Mouse (Mus musculus): ENCODE results near the gene Scrn2. TPM values are rescaled to one million over a fixed set of nuclear protein-coding genes. Genes with fewer than 3 reads are reported as not detected.
A peak's percentile ranks its signal among the peaks of the same experiment; 100 is the strongest.

Gene Scrn2
- total and polyA plus RNA-seq, 3 experiments, result 14.8 to 26.7 TPM; not detected in 1

- H3K79me2 ChIP-seq (ENCODE audit: control insufficient read depth, insufficient read depth, low read length, poor library complexity), result no peaks in the 10 kb centered on the region
- H3K36me3 ChIP-seq (ENCODE audit: control insufficient read depth in 1 of 2, insufficient read depth in 2 of 2, low read length in 2 of 2), result peaks cover 0 to 25% of the 10 kb centered on the region in 2 experiments; a peak in 2 of 4 replicates
- H3K4me1 ChIP-seq (ENCODE audit: control insufficient read depth in 1 of 2, insufficient read depth in 2 of 2, low read length in 2 of 2), result peaks cover 15 to 28% of the 10 kb centered on the region in 2 experiments
- H3K27me3 ChIP-seq (ENCODE audit: control insufficient read depth in 1 of 2, insufficient read depth in 2 of 2, low read length in 2 of 2), result peaks cover 4 to 12% of the 10 kb centered on the region in 2 experiments
- DNase-seq (ENCODE audit: low read depth, low spot score), result peak; percentile 65
- no peak overlapping the region for H3K4me3 ChIP-seq (ENCODE audit: control insufficient read depth in 1 of 2, insufficient read depth in 1 of 2, low read depth in 2 of 2, low read length in 2 of 2)
- H3K27ac ChIP-seq (ENCODE audit: control insufficient read depth, low read depth, low read length), result no peak overlapping the region
- TF ChIP-seq CHD1 (IDR thresholded peaks at IDR 0.05; ENCODE audit: low read depth, low read length), result no peak
- no peak for TF ChIP-seq RCOR1 (IDR thresholded peaks at IDR 0.05; ENCODE audit: low read depth, low read length)
- no peak for TF ChIP-seq CTCF (IDR thresholded peaks at IDR 0.05 in 2 of 3, conservative IDR thresholded peaks at IDR 0.05 in 1 of 3; ENCODE audit: control insufficient read depth in 1 of 3, insufficient read depth in 1 of 3, low read depth in 2 of 3, low read length in 3 of 3, poor library complexity in 1 of 3, severe bottlenecking in 1 of 3)
- TF ChIP-seq MYC (IDR thresholded peaks at IDR 0.05; ENCODE audit: low read depth, low read length), result 0 out of 2 replicates have a peak, but pooled peaks have one; percentile 9
- TF ChIP-seq MXI1 (IDR thresholded peaks at IDR 0.05; ENCODE audit: low read depth, low read length), result peak; percentile 20; the same call in 1 of the 2 replicates
- no peak for TF ChIP-seq SMC3 (IDR thresholded peaks at IDR 0.05; ENCODE audit: low read depth, low read length)
- no peak for TF ChIP-seq ZMIZ1 (IDR thresholded peaks at IDR 0.05; ENCODE audit: low read depth, low read length)
- no peak for TF ChIP-seq E2F4 (IDR thresholded peaks at IDR 0.05; ENCODE audit: borderline replicate concordance, low read depth, low read length)
- TF ChIP-seq JUND (IDR thresholded peaks at IDR 0.05; ENCODE audit: low read depth, low read length), result no peak
- no peak for TF ChIP-seq TBP (IDR thresholded peaks at IDR 0.05; ENCODE audit: low read depth, low read length)
- no peak for TF ChIP-seq HCFC1 (IDR thresholded peaks at IDR 0.05; ENCODE audit: low read depth, low read length)
- no peak for TF ChIP-seq CHD2 (IDR thresholded peaks at IDR 0.05; ENCODE audit: low read length)
- TF ChIP-seq POLR2AphosphoS5 (IDR thresholded peaks at IDR 0.05; ENCODE audit: borderline replicate concordance, low read depth, low read length), result no peak
- no peak for TF ChIP-seq MAX (IDR thresholded peaks at IDR 0.05; ENCODE audit: low read length)
- no peak for TF ChIP-seq ZKSCAN1 (IDR thresholded peaks at IDR 0.05; ENCODE audit: low read depth, low read length)
- TF ChIP-seq POLR2AphosphoS2 (IDR thresholded peaks at IDR 0.05; ENCODE audit: low read length), result no peak
- TF ChIP-seq ZNF384 (IDR thresholded peaks at IDR 0.05; ENCODE audit: low read depth, low read length), result peak; percentile 93
- TF ChIP-seq KAT2A (conservative IDR thresholded peaks at IDR 0.05; ENCODE audit: low read depth, low read length), result no peak
- TF ChIP-seq UBTF (IDR thresholded peaks at IDR 0.05; ENCODE audit: borderline replicate concordance, insufficient read depth, low read depth, low read length), result no peak
- H3K9ac ChIP-seq (ENCODE audit: control insufficient read depth, low read depth, low read length, poor library complexity, severe bottlenecking), result no peak overlapping the region; the same call in 1 of the 2 replicates
- no peaks in the 10 kb centered on the region for H3K9me3 ChIP-seq (replicated peaks; ENCODE audit: insufficient read depth, low read length)
These were observed 20.4 kb upstream of the Scrn2 start for GRCm38 (mm10) chr11:97009198-97009790.

GRCm38 (mm10) chr11:97013121-97013670, 16.5 kb upstream of the Scrn2 start, which contains the start of gene Sp6:
TSS of gene Sp6 (plus strand) at chr11:97013394.
- Histone ChIP-seq H3K36me3 (ENCODE audit: control insufficient read depth in 1 of 2, insufficient read depth in 2 of 2, low read length in 2 of 2) (peaks cover 0 to 13% of the 10 kb centered on the region in 2 experiments; a peak in 2 of 4 replicates), H3K27ac (ENCODE audit: control insufficient read depth, low read depth, low read length) (no peak within 1 kb of the TSS), H3K27me3 (ENCODE audit: control insufficient read depth in 1 of 2, insufficient read depth in 2 of 2, low read length in 2 of 2) (peaks cover 11 to 20% of the 10 kb centered on the region in 2 experiments), H3K4me1 (ENCODE audit: control insufficient read depth in 1 of 2, insufficient read depth in 2 of 2, low read length in 2 of 2) (peaks cover 6 to 15% of the 10 kb centered on the region in 2 experiments; a peak in 3 of 4 replicates), H3K4me3 (ENCODE audit: control insufficient read depth in 1 of 2, insufficient read depth in 1 of 2, low read depth in 2 of 2, low read length in 2 of 2) (no peak within 1 kb of the TSS), H3K9ac (ENCODE audit: control insufficient read depth, low read depth, low read length, poor library complexity, severe bottlenecking) (no peak within 1 kb of the TSS), H3K79me2 (ENCODE audit: control insufficient read depth, insufficient read depth, low read length, poor library complexity) (no peaks in the 10 kb centered on the region), H3K9me3 (replicated peaks; ENCODE audit: insufficient read depth, low read length) (no peaks in the 10 kb centered on the region)
- no peak for DNase-seq (ENCODE audit: low read depth, low spot score)
- TF ChIP-seq CHD1 (IDR thresholded peaks at IDR 0.05; ENCODE audit: low read depth, low read length), result no peak
- TF ChIP-seq MYC (IDR thresholded peaks at IDR 0.05; ENCODE audit: low read depth, low read length), result no peak
- no peak for TF ChIP-seq UBTF (IDR thresholded peaks at IDR 0.05; ENCODE audit: borderline replicate concordance, insufficient read depth, low read depth, low read length)
- no peak for TF ChIP-seq MEF2A (IDR thresholded peaks at IDR 0.05; ENCODE audit: extremely low read depth, insufficient replicate concordance, low read depth, low read length, poor library complexity, severe bottlenecking)
- TF ChIP-seq KAT2A (conservative IDR thresholded peaks at IDR 0.05; ENCODE audit: low read depth, low read length), result no peak
- TF ChIP-seq MXI1 (IDR thresholded peaks at IDR 0.05; ENCODE audit: low read depth, low read length), result no peak
- no peak for TF ChIP-seq E2F4 (IDR thresholded peaks at IDR 0.05; ENCODE audit: borderline replicate concordance, low read depth, low read length)
- no peak for TF ChIP-seq BHLHE40 (IDR thresholded peaks at IDR 0.05; ENCODE audit: borderline replicate concordance, low read depth, low read length)
- TF ChIP-seq CHD2 (IDR thresholded peaks at IDR 0.05; ENCODE audit: low read length), result no peak
- TF ChIP-seq MAZ (IDR thresholded peaks at IDR 0.05; ENCODE audit: low read depth, low read length), result no peak
- no peak for TF ChIP-seq SMC3 (IDR thresholded peaks at IDR 0.05; ENCODE audit: low read depth, low read length)
- no peak for TF ChIP-seq NELFE (IDR thresholded peaks at IDR 0.05; ENCODE audit: low read depth, low read length)
- TF ChIP-seq POLR2A (IDR thresholded peaks at IDR 0.05; ENCODE audit: control insufficient read depth in 1 of 2, insufficient read depth in 1 of 2, low read depth in 1 of 2, low read length in 2 of 2, poor library complexity in 1 of 2), result no peak
- TF ChIP-seq JUND (IDR thresholded peaks at IDR 0.05; ENCODE audit: low read depth, low read length), result no peak
- TF ChIP-seq TBP (IDR thresholded peaks at IDR 0.05; ENCODE audit: low read depth, low read length), result no peak
- no peak for TF ChIP-seq ZNF384 (IDR thresholded peaks at IDR 0.05; ENCODE audit: low read depth, low read length)
- TF ChIP-seq MAX (IDR thresholded peaks at IDR 0.05; ENCODE audit: low read length), result no peak
- TF ChIP-seq RAD21 (IDR thresholded peaks at IDR 0.05; ENCODE audit: low read depth, low read length), result no peak

Measured in MEL (cell line).